Mouse (Mus musculus) forebrain, postnatal 0 days (tissue): ENCODE measurements at regions not wholly inside any gene's neighbourhood (a gene's known extent, or its start where the extent isn't known, plus 50 kb on each side); places are given as distances from the start of the nearest gene placed in this dataset.

Experiments
- ATAC-seq: fragments of 200-750 bp; cut with Nextera tagmentation; 2 replicates; pipeline ENCODE4 v1.8.0; 2017; ENCODE audit warnings: mild to moderate bottlenecking, moderate library complexity
- DNase-seq: peaks from one replicate; pipeline ENCODE4 v3.0.0-alpha.2; 2015
- H3K27ac ChIP-seq: fragments of 300-500 bp; sonication (generic); 2 replicates; pipeline ENCODE4 v1.5.1; 2014; ENCODE audit warnings: low read depth, mild to moderate bottlenecking, antibody characterized with exemption, low read length, moderate library complexity, mixed read lengths
- H3K27me3 ChIP-seq: fragments of 300-500 bp; sonication (generic); 2 replicates; pipeline ENCODE4 v1.6.1; 2014; ENCODE audit warnings: mild to moderate bottlenecking, low read length, mixed read lengths; ENCODE audit not compliant: insufficient read depth
- H3K36me3 ChIP-seq: fragments of 300-500 bp; sonication (generic); 2 replicates; pipeline ENCODE4 v1.6.1; 2014; ENCODE audit warnings: mild to moderate bottlenecking, moderate library complexity; ENCODE audit not compliant: insufficient read depth
- H3K4me1 ChIP-seq: fragments of 300-500 bp; sonication (generic); 2 replicates; pipeline ENCODE4 v1.6.1; 2014; ENCODE audit warnings: antibody characterized with exemption; ENCODE audit not compliant: insufficient read depth
- H3K4me2 ChIP-seq: fragments of 300-500 bp; sonication (generic); 2 replicates; pipeline ENCODE4 v1.6.1; 2014; ENCODE audit warnings: low read depth, mild to moderate bottlenecking, moderate library complexity
- H3K4me3 ChIP-seq: fragments of 300-500 bp; sonication (generic); 2 replicates; pipeline ENCODE4 v1.5.1; 2014; ENCODE audit warnings: low read depth, low read length, mixed read lengths
- H3K9ac ChIP-seq: fragments of 300-500 bp; sonication (generic); 2 replicates; pipeline ENCODE4 v1.6.1; 2014; ENCODE audit warnings: mild to moderate bottlenecking
- H3K9me3 ChIP-seq: fragments of 300-500 bp; sonication (generic); 2 replicates; pipeline ENCODE4 v1.6.1; 2016; ENCODE audit warnings: low read length
- CTCF ChIP-seq: sonication (generic); IDR thresholded peaks from 2 replicates; pipeline ENCODE4 v1.5.1; 2016; ENCODE audit warnings: antibody characterized with exemption, control low read depth, low read depth
- WGBS: fragments of 180-500 bp; shearing (Covaris S2); extraction: QIAGEN DNeasy Blood & Tissue Kit; methylation state at CpG from one replicate; pipeline ENCODE4 v1.1.7; 2014; 5-methylcytosine and 5-hydroxymethylcytosine counted together

GRCm38 (mm10) chr13:93564902-93565301 lies 65.3 kb upstream of the Jmy start:
- Histone ChIP-seq H3K9ac (no peak overlapping the region), H3K27ac (no peak overlapping the region), H3K4me2 (no peak overlapping the region), H3K9me3 (no peaks in the 10 kb centered on the region), H3K4me3 (no peak overlapping the region), H3K4me1 (0 out of 2 replicates have a peak, but pooled peaks cover 3% of the 10 kb centered on the region), H3K36me3 (no peaks in the 10 kb centered on the region), H3K27me3 (no peaks in the 10 kb centered on the region)
- DNase-seq (no peak), ATAC-seq (no peak)
- 92% methylated on average over 6 of the region's 6 CpGs for WGBS
- no peak for TF ChIP-seq CTCF

- no peak overlapping the region for H3K9ac ChIP-seq
- 0 out of 2 replicates have a peak, but pooled peaks cover 3% of the 10 kb centered on the region for H3K4me1 ChIP-seq
- no peaks in the 10 kb centered on the region for H3K9me3 ChIP-seq
- TF ChIP-seq CTCF, result no peak
- no peaks in the 10 kb centered on the region for H3K27me3 ChIP-seq
- H3K4me2 ChIP-seq, result no peak overlapping the region
- 74% methylated on average over 11 of the region's 11 CpGs for WGBS
- H3K36me3 ChIP-seq, result no peaks in the 10 kb centered on the region
- no peak for DNase-seq
- peak; percentile 52; the same call in 1 of the 2 replicates for ATAC-seq
- H3K4me3 ChIP-seq, result no peak overlapping the region
- H3K27ac ChIP-seq, result no peak overlapping the region
These were observed 64.5 kb upstream of the Jmy start for GRCm38 (mm10) chr13:93564091-93564490.

GRCm38 (mm10) chr13:93560282-93560681 lies 60.7 kb upstream of the Jmy start:
- ATAC-seq (peak; percentile 78), DNase-seq (no peak)
- Histone ChIP-seq H3K9me3 (no peaks in the 10 kb centered on the region), H3K4me3 (no peak overlapping the region), H3K4me1 (0 out of 2 replicates have a peak, but pooled peaks cover 3% of the 10 kb centered on the region), H3K36me3 (no peaks in the 10 kb centered on the region), H3K9ac (no peak overlapping the region), H3K27me3 (no peaks in the 10 kb centered on the region), H3K27ac (no peak overlapping the region), H3K4me2 (no peak overlapping the region)
- TF ChIP-seq CTCF, result no peak
- WGBS, result 63% methylated on average over 3 of the region's 3 CpGs

- Histone ChIP-seq H3K9me3 (no peaks in the 10 kb centered on the region), H3K27ac (no peak overlapping the region), H3K4me1 (no peaks in the 10 kb centered on the region), H3K27me3 (no peaks in the 10 kb centered on the region), H3K9ac (no peak overlapping the region), H3K4me2 (no peak overlapping the region), H3K4me3 (no peak overlapping the region), H3K36me3 (no peaks in the 10 kb centered on the region)
- no peak for TF ChIP-seq CTCF
- DNase-seq (no peak), ATAC-seq (no peak)
- WGBS, result 86% methylated on average over 9 of the region's 9 CpGs
These were observed 59.0 kb upstream of the Jmy start for GRCm38 (mm10) chr13:93558603-93559002.

- 70% methylated on average over 10 of the region's 10 CpGs for WGBS
These were observed 56.5 kb upstream of the Jmy start for GRCm38 (mm10) chr13:93556119-93556518.

GRCm38 (mm10) chr13:93554901-93555300 lies 55.3 kb upstream of the Jmy start:
- Histone ChIP-seq H3K4me3 (no peak overlapping the region), H3K27me3 (no peaks in the 10 kb centered on the region), H3K4me2 (no peak overlapping the region), H3K27ac (no peak overlapping the region), H3K9ac (no peak overlapping the region), H3K36me3 (no peaks in the 10 kb centered on the region), H3K9me3 (no peaks in the 10 kb centered on the region), H3K4me1 (no peaks in the 10 kb centered on the region)
- DNase-seq (no peak), ATAC-seq (no peak)
- WGBS, result 97% methylated on average over 2 of the region's 2 CpGs
- no peak for TF ChIP-seq CTCF

More at GRCm38 (mm10) chr13:93556119-93556518, 56.5 kb upstream of the Jmy start:
- no peak for DNase-seq
- no peaks in the 10 kb centered on the region for H3K4me1 ChIP-seq
- no peaks in the 10 kb centered on the region for H3K27me3 ChIP-seq
- no peaks in the 10 kb centered on the region for H3K9me3 ChIP-seq
- H3K9ac ChIP-seq, result no peak overlapping the region
- ATAC-seq, result no peak
- H3K4me2 ChIP-seq, result no peak overlapping the region
- no peaks in the 10 kb centered on the region for H3K36me3 ChIP-seq
- H3K27ac ChIP-seq, result no peak overlapping the region
- no peak for TF ChIP-seq CTCF
- H3K4me3 ChIP-seq, result no peak overlapping the region

GRCm38 (mm10) chr13:93553932-93554331 lies 54.3 kb upstream of the Jmy start:
- Histone ChIP-seq H3K36me3 (no peaks in the 10 kb centered on the region), H3K27ac (no peak overlapping the region), H3K27me3 (no peaks in the 10 kb centered on the region), H3K4me3 (no peak overlapping the region), H3K9ac (no peak overlapping the region), H3K4me1 (no peaks in the 10 kb centered on the region), H3K9me3 (no peaks in the 10 kb centered on the region), H3K4me2 (no peak overlapping the region)
- no peak for DNase-seq
- no peak for ATAC-seq
- 69% methylated on average over 7 of the region's 7 CpGs for WGBS
- no peak for TF ChIP-seq CTCF

GRCm38 (mm10) chr13:93553271-93553670 lies 53.7 kb upstream of the Jmy start:
- Histone ChIP-seq H3K36me3 (no peaks in the 10 kb centered on the region), H3K4me1 (no peaks in the 10 kb centered on the region), H3K27ac (no peak overlapping the region), H3K4me2 (no peak overlapping the region), H3K4me3 (no peak overlapping the region), H3K9ac (no peak overlapping the region), H3K27me3 (no peaks in the 10 kb centered on the region), H3K9me3 (no peaks in the 10 kb centered on the region)
- no peak for TF ChIP-seq CTCF
- DNase-seq, result no peak
- WGBS, result 86% methylated on average over 5 of the region's 5 CpGs
- no peak for ATAC-seq
